Mouse (Mus musculus) stomach, postnatal 0 days (tissue): ENCODE measurements around the gene H2-DMa.

ENCODE experiments used
- CTCF ChIP-seq: IDR thresholded peaks from 2 replicates; pipeline ENCODE4 v1.5.1; 2016; ENCODE audit warnings: antibody characterized with exemption, low read depth, mild to moderate bottlenecking, moderate library complexity
- EP300 ChIP-seq: optimal IDR thresholded peaks from 2 replicates; pipeline ENCODE3; 2016; ENCODE audit warnings: antibody characterized with exemption

DNA sequence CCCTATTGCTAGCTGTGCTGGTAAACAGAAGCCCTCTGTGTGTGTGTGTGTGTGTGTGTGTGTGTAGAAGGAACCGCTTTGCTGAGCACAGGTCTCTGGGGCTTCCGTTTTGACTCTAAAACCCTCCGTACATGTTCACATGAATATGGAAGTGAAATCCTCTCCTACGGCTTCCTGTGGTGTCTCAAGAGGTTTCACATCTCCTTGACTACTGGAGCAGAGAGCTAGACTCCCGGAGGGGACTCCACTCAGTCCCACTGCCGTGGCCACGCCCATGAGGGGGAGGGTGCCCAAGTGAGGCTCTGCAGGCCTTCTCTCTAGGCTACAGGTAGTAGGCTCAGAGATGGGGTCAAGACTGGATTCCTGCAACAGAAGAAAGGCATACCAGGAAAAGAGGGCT lies 23.7 kb downstream of the H2-DMa start, which contains the start of gene H2-DMb2:
- TF ChIP-seq CTCF: no peak
- TF ChIP-seq EP300: no peak
